Mouse (Mus musculus) heart, postnatal 0 days (tissue): Measurements from ENCODE around the gene Hdac7. TPM values are rescaled to one million over a fixed set of nuclear protein-coding genes. Genes with fewer than 3 reads are reported as not detected.

Experiments used
- ATAC-seq: fragments of 200-750 bp; cut with Nextera tagmentation; 2 replicates; pipeline ENCODE4 v1.8.0; 2017; ENCODE audit warnings: low read depth, moderate number of reproducible peaks, moderate library complexity; ENCODE audit not compliant: insufficient read depth
- DNase-seq: peaks from one replicate; pipeline ENCODE4 v3.0.0-alpha.2; 2016; ENCODE audit warnings: low spot score
- H3K27ac ChIP-seq: fragments of 300-500 bp; sonication (generic); 2 replicates; pipeline ENCODE4 v1.5.1; 2014; ENCODE audit warnings: low read depth, mild to moderate bottlenecking
- H3K27me3 ChIP-seq: fragments of 300-500 bp; sonication (generic); 2 replicates; pipeline ENCODE4 v1.6.1; 2014; ENCODE audit warnings: low read length, mixed read lengths; ENCODE audit not compliant: control insufficient read depth, insufficient read depth
- H3K36me3 ChIP-seq: fragments of 300-500 bp; sonication (generic); replicated peaks from 2 replicates; pipeline ENCODE4 v1.6.1; 2014; ENCODE audit warnings: low read length, mixed read lengths; ENCODE audit not compliant: control insufficient read depth, insufficient read depth
- H3K4me1 ChIP-seq: fragments of 300-500 bp; sonication (generic); 2 replicates; pipeline ENCODE4 v1.6.1; 2014; ENCODE audit warnings: antibody characterized with exemption; ENCODE audit not compliant: control insufficient read depth, insufficient read depth
- H3K4me2 ChIP-seq: fragments of 300-500 bp; sonication (generic); 2 replicates; pipeline ENCODE4 v1.6.1; 2014; ENCODE audit warnings: low read depth, mild to moderate bottlenecking, low read length, moderate library complexity
- H3K4me3 ChIP-seq: fragments of 300-500 bp; sonication (generic); 2 replicates; pipeline ENCODE4 v1.5.1; 2014; ENCODE audit warnings: low read depth, low read length
- H3K9ac ChIP-seq: fragments of 300-500 bp; sonication (generic); replicated peaks from 2 replicates; pipeline ENCODE4 v1.6.1; 2014; ENCODE audit warnings: low read depth, low read length, mixed read lengths
- H3K9me3 ChIP-seq: fragments of 300-500 bp; sonication (generic); replicated peaks from 2 replicates; pipeline ENCODE4 v1.6.1; 2016; ENCODE audit warnings: low read length; ENCODE audit not compliant: control insufficient read depth
- CTCF ChIP-seq: IDR thresholded peaks from 2 replicates; pipeline ENCODE4 v1.5.1; 2016; ENCODE audit warnings: antibody characterized with exemption, control low read depth, low read depth
- EP300 ChIP-seq: IDR thresholded peaks from 2 replicates; pipeline ENCODE4 v1.6.1; 2016; ENCODE audit warnings: antibody characterized with exemption, low read depth
- WGBS: fragments of 180-500 bp; shearing (Covaris S2); extraction: QIAGEN DNeasy Blood & Tissue Kit; methylation state at CpG from one replicate; pipeline ENCODE4 v1.1.7; 2014; 5-methylcytosine and 5-hydroxymethylcytosine counted together
- polyA plus RNA-seq: library from polyadenylated mRNA; unstranded; fragments of >200 nt; fragmentation: Nextera tagmentation; extraction: Ambion mirVana; gene quantifications from 2 replicates; pipeline ENCODE4 v1.2.1, GENCODE M21; 2015
- total RNA-seq: library from RNA; depleted of rRNA; stranded (reverse); fragments of >200 nt; gene quantifications from 2 replicates; pipeline ENCODE4 v1.2.3, GENCODE M21; 2014; ENCODE audit warnings: low replicate concordance

The Hdac7 gene
- total and polyA plus RNA-seq, 2 experiments from 2014 or later: 15.6 to 34.4 TPM

- H3K9ac ChIP-seq: no peak overlapping the region
- no peak overlapping the region for H3K4me2 ChIP-seq
- TF ChIP-seq EP300 (no peak), CTCF (no peak)
- DNase-seq (no peak), ATAC-seq (no peak)
- H3K4me1 ChIP-seq: peaks cover 20% of the 10 kb centered on the region
- H3K27me3 ChIP-seq: no peaks in the 10 kb centered on the region
- no peaks in the 10 kb centered on the region for H3K9me3 ChIP-seq
- no peak overlapping the region for H3K4me3 ChIP-seq
- 82% methylated on average over 7 of the region's 7 CpGs for WGBS
- peak overlapping the region; percentile 32 for H3K27ac ChIP-seq
- peaks cover 12% of the 10 kb centered on the region for H3K36me3 ChIP-seq
Measured at GRCm38 (mm10) chr15:97787148-97787798, 57.0 kb downstream of the Hdac7 start.

GRCm38 (mm10) chr15:97786412-97787112, 57.7 kb downstream of the Hdac7 start:
- TF ChIP-seq CTCF (no peak), EP300 (no peak)
- H3K4me2 ChIP-seq: no peak overlapping the region
- no peak overlapping the region for H3K4me3 ChIP-seq
- DNase-seq (no peak), ATAC-seq (no peak)
- peaks cover 5% of the 10 kb centered on the region for H3K36me3 ChIP-seq
- H3K9me3 ChIP-seq: no peaks in the 10 kb centered on the region
- H3K4me1 ChIP-seq: peaks cover 25% of the 10 kb centered on the region
- H3K27me3 ChIP-seq: no peaks in the 10 kb centered on the region
- no peak overlapping the region for H3K9ac ChIP-seq
- WGBS: 62% methylated on average over 10 of the region's 10 CpGs
- H3K27ac ChIP-seq: peak overlapping the region; percentile 32; the same call in 1 of the 2 replicates

GRCm38 (mm10) chr15:97785731-97786411, 58.4 kb downstream of the Hdac7 start:
- DNase-seq: peak; percentile 44
- Histone ChIP-seq H3K4me3 (no peak overlapping the region), H3K27ac (no peak overlapping the region), H3K4me1 (peaks cover 25% of the 10 kb centered on the region), H3K36me3 (no peaks in the 10 kb centered on the region), H3K4me2 (no peak overlapping the region), H3K9ac (no peak overlapping the region), H3K9me3 (no peaks in the 10 kb centered on the region), H3K27me3 (no peaks in the 10 kb centered on the region)
- 50% methylated on average over 9 of the region's 9 CpGs for WGBS
- ATAC-seq: peak; percentile 19
- no peak for TF ChIP-seq EP300
- no peak; the same call in 1 of the 2 replicates for TF ChIP-seq CTCF

GRCm38 (mm10) chr15:97784561-97785161, 59.6 kb downstream of the Hdac7 start:
- Histone ChIP-seq H3K4me1 (peaks cover 25% of the 10 kb centered on the region), H3K4me2 (peak overlapping the region; percentile 83), H3K9ac (peak overlapping the region; percentile 87), H3K36me3 (no peaks in the 10 kb centered on the region), H3K4me3 (peak overlapping the region; percentile 76), H3K27me3 (no peaks in the 10 kb centered on the region), H3K9me3 (no peaks in the 10 kb centered on the region), H3K27ac (peak overlapping the region; percentile 67)
- TF ChIP-seq CTCF: no peak
- no peak for TF ChIP-seq EP300
- ATAC-seq (peak; percentile 54), DNase-seq (no peak)
- WGBS: 7% methylated on average over 40 of the region's 45 CpGs

- H3K4me3 ChIP-seq: peak overlapping the region; percentile 76
- peaks cover 28% of the 10 kb centered on the region for H3K4me1 ChIP-seq
- WGBS: 3% methylated on average over 37 of the region's 39 CpGs
- H3K9me3 ChIP-seq: no peaks in the 10 kb centered on the region
- no peaks in the 10 kb centered on the region for H3K27me3 ChIP-seq
- peak; percentile 90 for DNase-seq
- peak overlapping the region; percentile 67 for H3K27ac ChIP-seq
- peak overlapping the region; percentile 87 for H3K9ac ChIP-seq
- peak; percentile 85 for ATAC-seq
- TF ChIP-seq EP300 (no peak), CTCF (peak; percentile 94)
- no peaks in the 10 kb centered on the region for H3K36me3 ChIP-seq
- peak overlapping the region; percentile 83 for H3K4me2 ChIP-seq
Measured at GRCm38 (mm10) chr15:97784092-97784559, 60.2 kb downstream of the Hdac7 start.
